Mouse (Mus musculus): ENCODE data around the gene 4932411N23Rik.
A peak's percentile ranks its signal among the peaks of the same experiment; 100 is the strongest.
"Not testable (repeated sequence)": the region's sequence is repeated elsewhere in the genome, so short reads cannot be mapped to it uniquely, and the experiment has no call there.

Gene 4932411N23Rik

GRCm38 (mm10) chrX:126815768-126816167, at the start of gene 4932411N23Rik:
Gene 4932411N23Rik (minus strand): TSS chrX:126815868.
- DNase-seq, result no peak

DNA sequence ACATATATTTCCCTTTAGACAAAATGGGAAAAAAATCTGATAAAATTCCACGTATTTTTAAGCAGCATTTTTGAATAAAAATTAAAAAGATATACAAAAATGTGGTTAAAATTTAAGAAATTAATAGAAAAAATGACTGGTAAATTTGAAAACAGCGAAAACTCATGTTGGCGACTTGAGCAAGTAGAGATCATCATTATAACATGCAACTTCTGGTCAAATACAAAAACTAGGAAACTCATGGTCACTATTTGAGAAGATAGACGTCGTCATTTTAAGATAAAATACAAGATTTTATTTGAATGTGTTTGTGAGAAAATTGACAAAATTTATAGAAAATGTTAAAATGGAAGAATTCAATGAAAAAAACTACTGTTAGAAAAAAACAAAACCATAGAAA, 35.8 kb downstream of the 4932411N23Rik start:
- DNase-seq, result no peak

DNA sequence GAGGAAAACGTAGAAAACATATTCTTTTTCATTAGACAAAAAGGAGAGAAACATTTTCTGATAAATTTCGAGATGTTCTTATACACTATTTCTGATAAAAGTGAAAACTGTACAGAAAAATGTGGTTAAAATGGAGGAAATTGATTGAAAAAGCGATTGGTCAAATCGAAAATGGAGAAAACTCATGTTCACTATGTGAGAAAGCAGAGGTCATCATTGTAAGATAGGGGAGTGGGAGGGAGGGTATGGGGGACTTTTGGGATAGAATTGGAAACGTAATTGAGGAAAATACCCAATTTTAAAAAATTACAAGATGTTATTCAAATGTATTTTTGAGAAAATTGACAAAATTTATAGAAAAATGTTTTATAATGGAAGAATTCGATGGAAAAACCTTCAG, 38.0 kb downstream of the 4932411N23Rik start:
- DNase-seq, result peak; percentile 0

DNA sequence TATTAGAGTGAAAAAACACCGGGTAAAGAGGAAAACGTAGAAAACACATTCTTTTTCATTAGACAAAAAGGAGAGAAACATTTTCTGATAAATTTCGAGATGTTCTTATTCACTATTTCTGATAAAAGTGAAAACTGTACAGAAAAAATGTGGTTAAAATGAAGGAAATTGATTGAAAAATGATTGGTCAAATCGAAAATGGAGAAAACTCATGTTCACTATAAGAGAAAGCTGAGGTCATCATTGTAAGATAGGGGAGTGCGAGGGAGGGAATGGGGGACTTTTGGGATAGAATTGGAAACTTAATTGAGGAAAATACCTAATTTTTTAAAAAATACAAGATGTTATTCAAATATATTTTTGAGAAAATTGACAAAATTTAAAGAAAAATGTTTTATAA, 40.8 kb downstream of the 4932411N23Rik start:
- peak; percentile 0 for DNase-seq

DNA sequence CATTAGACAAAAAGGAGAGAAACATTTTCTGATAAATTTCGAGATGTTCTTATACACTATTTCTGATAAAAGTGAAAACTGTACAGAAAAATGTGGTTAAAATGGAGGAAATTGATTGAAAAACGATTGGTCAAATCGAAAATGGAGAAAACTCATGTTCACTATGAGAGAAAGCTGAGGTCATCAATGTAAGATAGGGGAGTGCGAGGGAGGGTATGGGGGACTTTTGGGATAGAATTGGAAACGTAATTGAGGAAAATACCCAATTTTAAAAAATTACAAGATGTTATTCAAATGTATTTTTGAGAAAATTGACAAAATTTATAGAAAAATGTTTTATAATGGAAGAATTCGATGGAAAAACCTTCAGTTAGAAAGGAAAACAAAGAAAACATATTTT, 42.2 kb downstream of the 4932411N23Rik start:
- not testable (repeated sequence) for DNase-seq

All from retina, postnatal 1 day (tissue).